Mouse (Mus musculus) G1E (cell line): ENCODE measurements around the gene Vmn1r45.
"Not testable (repeated sequence)": the region's sequence is repeated elsewhere in the genome, so short reads cannot be mapped to it uniquely, and the experiment has no call there.

Source experiments
- CTCF ChIP-seq: IDR thresholded peaks from 2 replicates; pipeline ENCODE4 v1.5.1; 2012; ENCODE audit warnings: low read depth, low read length, inconsistent platforms, mixed read lengths
- POLR2AphosphoS5 ChIP-seq: IDR thresholded peaks from 2 replicates; pipeline ENCODE4 v1.6.1; 2012; ENCODE audit warnings: low read depth, low read length, inconsistent platforms; ENCODE audit not compliant: insufficient replicate concordance

- TF ChIP-seq CTCF, POLR2AphosphoS5: not testable (repeated sequence)
These were observed at the start of gene Vmn1r45 for GRCm38 (mm10) chr6:89940498-89940897.
